In the genomic region with DNA sequence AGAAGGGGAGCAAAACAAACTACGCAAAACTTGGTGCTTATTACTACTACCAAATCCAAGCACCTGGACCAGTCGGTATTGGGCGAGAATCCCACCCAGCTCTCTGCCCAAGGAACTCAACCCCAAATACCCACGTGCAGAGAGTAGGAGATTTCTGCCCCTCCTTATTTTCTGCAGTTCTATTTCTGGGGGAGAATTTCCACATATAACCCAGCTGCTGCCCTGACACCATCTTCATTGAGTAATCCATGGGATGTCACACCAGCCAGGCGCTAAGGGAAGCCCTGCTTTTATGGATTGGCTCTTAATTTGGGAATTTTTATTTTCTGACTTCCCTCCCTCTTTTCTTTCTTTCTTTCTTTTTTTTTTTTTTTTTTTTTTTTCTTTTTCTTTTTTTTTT, we compare ENCODE assay signal across 13 mouse cellular contexts. TPM values are rescaled to one million over a fixed set of nuclear protein-coding genes. Genes with fewer than 3 reads are reported as not detected.
DNase-seq lines count a peak whose midpoint lies in the region; ATAC-seq and TF ChIP-seq lines count a peak whose summit lies in the region.
"Had no signal": no experiment of that assay in that cellular context is flagged by ENCODE, and none has a peak within 500 bp of the region (broad histone marks: within the 10 kb centered on the region; RNA-seq: fewer than 3 reads in every experiment).

No protein-coding gene starts in this region.

- no peak overlapping the region for H3K4me2 ChIP-seq in kidney, embryonic 16.5 days (replicated peaks; ENCODE audit: low read depth, low read length)
- H3K4me2 ChIP-seq in embryonic facial prominence, embryonic 15.5 days (replicated peaks), result no peak overlapping the region
- H3K4me2 ChIP-seq in myocyte (ENCODE audit: low read depth), result peak overlapping the region; percentile 76
- H3K4me2 ChIP-seq: hindbrain, embryonic 14.5 days had no signal

- peaks cover 32% of the 10 kb centered on the region for H3K4me1 ChIP-seq in kidney, embryonic 16.5 days (ENCODE audit: insufficient read depth, low read length)
- peaks cover 29% of the 10 kb centered on the region for H3K4me1 ChIP-seq in embryonic facial prominence, embryonic 15.5 days

- no peak for TF ChIP-seq POLR2A in myocyte (IDR thresholded peaks at IDR 0.05; ENCODE audit: insufficient read length, low read depth)

- H3ac ChIP-seq in myocyte (ENCODE audit: control insufficient read depth, insufficient read length), result no peak overlapping the region

- no peaks in the 10 kb centered on the region for H3K27me3 ChIP-seq in kidney, embryonic 16.5 days (ENCODE audit: insufficient read depth, low read length)
- no peaks in the 10 kb centered on the region for H3K27me3 ChIP-seq in embryonic facial prominence, embryonic 15.5 days
- H3K27me3 ChIP-seq in myocyte (ENCODE audit: control insufficient read depth, insufficient read depth, insufficient read length), result no peaks in the 10 kb centered on the region

- H3K9ac ChIP-seq in kidney, embryonic 16.5 days (replicated peaks; ENCODE audit: low read length), result no peak overlapping the region
- H3K9ac ChIP-seq in embryonic facial prominence, embryonic 15.5 days, result no peak overlapping the region
- H3K9ac ChIP-seq: hindbrain, embryonic 14.5 days; liver, embryonic 13.5 days had no signal

- 77% methylated on average over 5 of the region's 5 CpGs for WGBS in kidney, embryonic 16.5 days
- WGBS in embryonic facial prominence, embryonic 15.5 days, result 69% methylated on average over 5 of the region's 5 CpGs

- H3K36me3 ChIP-seq in kidney, embryonic 16.5 days (ENCODE audit: insufficient read depth, low read length), result no peaks in the 10 kb centered on the region
- H3K36me3 ChIP-seq in embryonic facial prominence, embryonic 15.5 days, result no peaks in the 10 kb centered on the region
- no peaks in the 10 kb centered on the region for H3K36me3 ChIP-seq in myocyte (ENCODE audit: control insufficient read depth, insufficient read depth)
- H3K36me3 ChIP-seq: liver, embryonic 13.5 days had no signal

- no peak overlapping the region for H3K4me3 ChIP-seq in kidney, embryonic 16.5 days (ENCODE audit: low read length)
- H3K4me3 ChIP-seq in embryonic facial prominence, embryonic 15.5 days (replicated peaks), result no peak overlapping the region
- H3K4me3 ChIP-seq in myocyte, result peak overlapping the region; percentile 7
- H3K4me3 ChIP-seq: liver, embryonic 13.5 days had no signal

- DNase-seq in heart, adult 9 months (ENCODE audit: low spot score in 2 of 2), result peak; percentile 13 to 20
- no peak for DNase-seq in heart, postnatal 4 days
- DNase-seq in kidney, postnatal 4 days, result no peak
- no peak for DNase-seq in spleen, adult 12 weeks (ENCODE audit: low spot score)
- no peak for DNase-seq in cerebellum, postnatal 4 days (ENCODE audit: low spot score in 2 of 2)
- DNase-seq: cerebellum, postnatal 36 days; layer of hippocampus, adult 9-11 months; liver, embryonic 13.5 days had no signal

- no peaks in the 10 kb centered on the region for H3K79me2 ChIP-seq in myocyte (ENCODE audit: control insufficient read depth, insufficient read depth)

- H3K9me3 ChIP-seq in kidney, embryonic 16.5 days (ENCODE audit: low read length), result no peaks in the 10 kb centered on the region
- no peaks in the 10 kb centered on the region for H3K9me3 ChIP-seq in embryonic facial prominence, embryonic 15.5 days (replicated peaks)
- H3K9me3 ChIP-seq: liver, embryonic 13.5 days; megakaryocyte, embryonic 14.5 days had no signal

- no peak for ATAC-seq in kidney, embryonic 16.5 days (ENCODE audit: low FRiP score, low TSS enrichment)
- no peak for ATAC-seq in embryonic facial prominence, embryonic 15.5 days (ENCODE audit: insufficient number of reproducible peaks, low FRiP score, low TSS enrichment, low read depth)

- H3K27ac ChIP-seq in kidney, embryonic 16.5 days (ENCODE audit: low read length), result 0 out of 2 replicates have a peak overlapping the region, but pooled peaks have one; percentile 29
- peak overlapping the region; percentile 34; the same call in 1 of the 2 replicates for H3K27ac ChIP-seq in embryonic facial prominence, embryonic 15.5 days (replicated peaks)
- H3K27ac ChIP-seq: hindbrain, embryonic 14.5 days; liver, embryonic 13.5 days had no signal

TF ChIP-seq in myocyte, 11 proteins besides CTCF, POLR2A, EP300 and RAD21:
- TF ChIP-seq CEBPB (IDR thresholded peaks at IDR 0.05; ENCODE audit: insufficient read depth, poor library complexity, severe bottlenecking), result peak; percentile 24; the same call in 1 of the 2 replicates
- peak in 1 of 3 experiments; percentile 22 for TF ChIP-seq MYOD1 (IDR thresholded peaks at IDR 0.05; ENCODE audit: control insufficient read depth in 1 of 3, insufficient read length in 2 of 3, low read depth in 2 of 3)
- TF ChIP-seq MYOG (IDR thresholded peaks at IDR 0.05; ENCODE audit: control insufficient read depth in 1 of 3, insufficient read depth in 1 of 3, insufficient read length in 2 of 3, low read depth in 2 of 3), result peak in 1 of 3 experiments; percentile 20
- TF ChIP-seq E2F4 (IDR thresholded peaks at IDR 0.05; ENCODE audit: insufficient read depth), result no peak
- no peak for TF ChIP-seq MAX (IDR thresholded peaks at IDR 0.05; ENCODE audit: low read depth)

RNA-seq across cellular contexts. Expression of gene Eml4, which starts 38.9 kb away (rescaled TPM):
- total RNA-seq in heart, postnatal 4 days (2021), result 10 to 100 TPM; 17.5 to 18.1 TPM
- polyA plus RNA-seq in kidney, embryonic 16.5 days (2015; fragmentation: Nextera tagmentation; extraction: Ambion mirVana), result 34.4 and 36.2 TPM in 2 replicates
- polyA plus RNA-seq in embryonic facial prominence, embryonic 15.5 days (2015; fragmentation: Nextera tagmentation; extraction: Ambion mirVana), result 29.6 and 33.2 TPM in 2 replicates
- polyA plus RNA-seq in myocyte (2012; fragmentation: generic; extraction: Trizol), result 4.2 TPM

Comparison
In these comparisons a context has a peak if more than half of its experiments do, and no peak if none do; other contexts are left out.
1. DNase-seq: peak in heart, adult 9 months (2 of 2); none in heart, postnatal 4 days (single experiment), kidney, postnatal 4 days (0 of 2), spleen, adult 12 weeks (single experiment) and cerebellum, postnatal 4 days (0 of 2).